11 mouse cellular contexts compared by ENCODE assay signal in genomic region chr2:45067116-45067515, GRCm38 (mm10). TPM values are rescaled to one million over a fixed set of nuclear protein-coding genes. Genes with fewer than 3 reads are reported as not detected.
A peak's percentile ranks its signal among the peaks of the same experiment; 100 is the strongest.
DNase-seq lines count a peak whose midpoint lies in the region; ATAC-seq and TF ChIP-seq lines count a peak whose summit lies in the region.
"Had no signal": no experiment of that assay in that cellular context is flagged by ENCODE, and none has a peak within 500 bp of the region (broad histone marks: within the 10 kb centered on the region; RNA-seq: fewer than 3 reads in every experiment).

No protein-coding gene starts in this region.

- H3K4me2 ChIP-seq in hindbrain, postnatal 0 days (ENCODE audit: low read depth, low read length), result no peak overlapping the region
- H3K4me2 ChIP-seq in neural tube, embryonic 15.5 days, result no peak overlapping the region
- H3K4me2 ChIP-seq in heart, postnatal 0 days (ENCODE audit: low read depth, low read length), result peak overlapping the region; percentile 16; the same call in 1 of the 2 replicates

- DNase-seq in hindbrain, embryonic 10.5 days (ENCODE audit: low spot score), result peak; percentile 43
- DNase-seq in hindbrain, postnatal 0 days (ENCODE audit: low spot score), result no peak
- peak; percentile 52 for DNase-seq in neural tube, embryonic 10.5 days (ENCODE audit: extremely low spot score, low spot score)
- DNase-seq in heart, postnatal 0 days (ENCODE audit: low spot score), result no peak
- DNase-seq in cerebellum, adult 11-12 months, result no peak
- DNase-seq in natural killer cell, adult 2 months (ENCODE audit: low spot score in 2 of 2), result no peak
- DNase-seq in yolk sac, embryonic 10.5 days (ENCODE audit: low spot score), result no peak
- DNase-seq: left cerebral cortex, postnatal 4 days; thymus, postnatal 25 days had no signal

- no peaks in the 10 kb centered on the region for H3K9me3 ChIP-seq in hindbrain, embryonic 10.5 days
- no peaks in the 10 kb centered on the region for H3K9me3 ChIP-seq in hindbrain, postnatal 0 days (ENCODE audit: low read length)
- H3K9me3 ChIP-seq in neural tube, embryonic 15.5 days (replicated peaks), result no peaks in the 10 kb centered on the region
- H3K9me3 ChIP-seq in heart, postnatal 0 days (replicated peaks; ENCODE audit: control insufficient read depth, low read length), result no peaks in the 10 kb centered on the region
- H3K9me3 ChIP-seq: G1E had no signal

- H3K9ac ChIP-seq in hindbrain, postnatal 0 days (replicated peaks; ENCODE audit: low read length), result no peak overlapping the region
- H3K9ac ChIP-seq in neural tube, embryonic 15.5 days (replicated peaks), result no peak overlapping the region
- H3K9ac ChIP-seq in heart, postnatal 0 days (replicated peaks; ENCODE audit: low read depth, low read length), result 0 out of 2 replicates have a peak overlapping the region, but pooled peaks have one; percentile 8

- H3K27ac ChIP-seq in hindbrain, embryonic 10.5 days, result peak overlapping the region; percentile 78
- no peak overlapping the region for H3K27ac ChIP-seq in hindbrain, postnatal 0 days
- H3K27ac ChIP-seq in neural tube, embryonic 15.5 days (replicated peaks), result no peak overlapping the region
- peak overlapping the region; percentile 84 for H3K27ac ChIP-seq in heart, postnatal 0 days (ENCODE audit: low read depth)

- WGBS in hindbrain, embryonic 10.5 days, result 31% methylated on average over 5 of the region's 5 CpGs
- 39% methylated on average over 5 of the region's 5 CpGs for WGBS in hindbrain, postnatal 0 days
- 27% methylated on average over 5 of the region's 5 CpGs for WGBS in neural tube, embryonic 15.5 days
- WGBS in heart, postnatal 0 days, result 24% methylated on average over 5 of the region's 5 CpGs

- H3K27me3 ChIP-seq in hindbrain, embryonic 10.5 days (ENCODE audit: insufficient read depth, poor library complexity, severe bottlenecking), result no peaks in the 10 kb centered on the region
- H3K27me3 ChIP-seq in hindbrain, postnatal 0 days (ENCODE audit: insufficient read depth, low read length), result no peaks in the 10 kb centered on the region
- H3K27me3 ChIP-seq in neural tube, embryonic 15.5 days (replicated peaks), result no peaks in the 10 kb centered on the region
- no peaks in the 10 kb centered on the region for H3K27me3 ChIP-seq in heart, postnatal 0 days (ENCODE audit: control insufficient read depth, insufficient read depth, low read length)

- ATAC-seq in hindbrain, postnatal 0 days, result no peak
- no peak for ATAC-seq in neural tube, embryonic 15.5 days (ENCODE audit: low FRiP score)
- peak; percentile 58 for ATAC-seq in heart, postnatal 0 days (ENCODE audit: insufficient read depth, low read depth)

- H3K4me3 ChIP-seq in hindbrain, embryonic 10.5 days, result no peak overlapping the region
- H3K4me3 ChIP-seq in hindbrain, postnatal 0 days (ENCODE audit: low read length), result no peak overlapping the region
- no peak overlapping the region for H3K4me3 ChIP-seq in neural tube, embryonic 15.5 days (replicated peaks)
- H3K4me3 ChIP-seq in heart, postnatal 0 days (ENCODE audit: low read depth, low read length), result no peak overlapping the region

- peaks cover 90% of the 10 kb centered on the region for H3K4me1 ChIP-seq in hindbrain, embryonic 10.5 days (replicated peaks)
- H3K4me1 ChIP-seq in hindbrain, postnatal 0 days (ENCODE audit: insufficient read depth, low read length), result peaks cover 7% of the 10 kb centered on the region; the same call in 1 of the 2 replicates
- peaks cover 20% of the 10 kb centered on the region for H3K4me1 ChIP-seq in neural tube, embryonic 15.5 days
- peaks cover 25% of the 10 kb centered on the region for H3K4me1 ChIP-seq in heart, postnatal 0 days (ENCODE audit: control insufficient read depth, insufficient read depth)

- TF ChIP-seq CTCF in hindbrain, postnatal 0 days (IDR thresholded peaks at IDR 0.05; ENCODE audit: low read depth), result no peak
- TF ChIP-seq CTCF in heart, postnatal 0 days (IDR thresholded peaks at IDR 0.05; ENCODE audit: low read depth), result no peak

- no peak for TF ChIP-seq EP300 in heart, postnatal 0 days (IDR thresholded peaks at IDR 0.05; ENCODE audit: low read depth)

- H3K36me3 ChIP-seq in hindbrain, embryonic 10.5 days, result peaks cover 30% of the 10 kb centered on the region
- no peaks in the 10 kb centered on the region for H3K36me3 ChIP-seq in hindbrain, postnatal 0 days (ENCODE audit: insufficient read depth, low read length)
- no peaks in the 10 kb centered on the region for H3K36me3 ChIP-seq in neural tube, embryonic 15.5 days
- H3K36me3 ChIP-seq in heart, postnatal 0 days (replicated peaks; ENCODE audit: control insufficient read depth, insufficient read depth, low read length), result no peaks in the 10 kb centered on the region

RNA-seq across cellular contexts. Expression of gene Zeb2, which starts 50.1 kb away (rescaled TPM):
- 49.3 and 54.1 TPM in 2 replicates for polyA plus RNA-seq in hindbrain, embryonic 10.5 days (2016; fragmentation: Nextera tagmentation; extraction: Ambion mirVana)
- total RNA-seq in hindbrain, postnatal 0 days (2014; rRNA removed), result 47.7 and 52.0 TPM in 2 replicates
- 21.4 and 21.9 TPM in 2 replicates for polyA plus RNA-seq in hindbrain, postnatal 0 days (2015; fragmentation: Nextera tagmentation; extraction: Ambion mirVana)
- 40.5 and 41.1 TPM in 2 replicates for polyA plus RNA-seq in neural tube, embryonic 15.5 days (2015; fragmentation: Nextera tagmentation; extraction: Ambion mirVana)
- 36.4 and 41.2 TPM in 2 replicates for total RNA-seq in heart, postnatal 0 days (2014; rRNA removed; ENCODE audit: low replicate concordance)
- polyA plus RNA-seq in heart, postnatal 0 days (2015; fragmentation: Nextera tagmentation; extraction: Ambion mirVana), result 13.4 and 13.6 TPM in 2 replicates

Comparison
In these comparisons a context has a peak if more than half of its experiments do, and no peak if none do; other contexts are left out.
1. DNase-seq: peak in hindbrain, embryonic 10.5 days (single experiment) and neural tube, embryonic 10.5 days (single experiment); none in hindbrain, postnatal 0 days (single experiment), heart, postnatal 0 days (single experiment), cerebellum, adult 11-12 months (single experiment), natural killer cell, adult 2 months (0 of 2) and yolk sac, embryonic 10.5 days (single experiment).
2. H3K27ac ChIP-seq: peak in hindbrain, embryonic 10.5 days (single experiment) and heart, postnatal 0 days (single experiment); none in hindbrain, postnatal 0 days (single experiment) and neural tube, embryonic 15.5 days (single experiment).